Mouse (Mus musculus) hindbrain, postnatal 0 days (tissue): ENCODE data around the gene Snrnp70. TPM values are rescaled to one million over a fixed set of nuclear protein-coding genes. Genes with fewer than 3 reads are reported as not detected.

ENCODE experiments used
- ATAC-seq: fragments of 200-750 bp; cut with Nextera tagmentation; 2 replicates; pipeline ENCODE4 v1.8.0; 2017; ENCODE audit warnings: mild to moderate bottlenecking, moderate TSS enrichment, moderate library complexity
- DNase-seq: peaks from one replicate; pipeline ENCODE4 v3.0.0-alpha.2; 2015; ENCODE audit warnings: low spot score
- H3K27ac ChIP-seq: fragments of 300-500 bp; sonication (generic); 2 replicates; pipeline ENCODE4 v1.5.1; 2014; ENCODE audit warnings: mild to moderate bottlenecking
- H3K27me3 ChIP-seq: fragments of 300-500 bp; sonication (generic); 2 replicates; pipeline ENCODE4 v1.6.1; 2014; ENCODE audit warnings: low read length, mixed read lengths; ENCODE audit not compliant: insufficient read depth
- H3K36me3 ChIP-seq: fragments of 300-500 bp; sonication (generic); 2 replicates; pipeline ENCODE4 v1.6.1; 2014; ENCODE audit warnings: low read length, mixed read lengths; ENCODE audit not compliant: insufficient read depth
- H3K4me1 ChIP-seq: fragments of 300-500 bp; sonication (generic); 2 replicates; pipeline ENCODE4 v1.6.1; 2014; ENCODE audit warnings: antibody characterized with exemption, low read length, mixed read lengths; ENCODE audit not compliant: insufficient read depth
- H3K4me2 ChIP-seq: fragments of 300-500 bp; sonication (generic); 2 replicates; pipeline ENCODE4 v1.6.1; 2014; ENCODE audit warnings: low read depth, mild to moderate bottlenecking, low read length, moderate library complexity, mixed read lengths
- H3K4me3 ChIP-seq: fragments of 300-500 bp; sonication (generic); 2 replicates; pipeline ENCODE4 v1.5.1; 2014; ENCODE audit warnings: low read length
- H3K9ac ChIP-seq: fragments of 300-500 bp; sonication (generic); replicated peaks from 2 replicates; pipeline ENCODE4 v1.6.1; 2014; ENCODE audit warnings: mild to moderate bottlenecking, low read length, moderate library complexity, mixed read lengths
- H3K9me3 ChIP-seq: fragments of 300-500 bp; sonication (generic); 2 replicates; pipeline ENCODE4 v1.6.1; 2016; ENCODE audit warnings: low read length, mixed read lengths
- CTCF ChIP-seq: IDR thresholded peaks from 2 replicates; pipeline ENCODE4 v1.5.1; 2016; ENCODE audit warnings: antibody characterized with exemption, control low read depth, low read depth
- WGBS: fragments of 180-500 bp; shearing (Covaris S2); extraction: QIAGEN DNeasy Blood & Tissue Kit; methylation state at CpG from one replicate; pipeline ENCODE4 v1.1.7; 2014; 5-methylcytosine and 5-hydroxymethylcytosine counted together
- polyA plus RNA-seq: library from polyadenylated mRNA; unstranded; fragments of >200 nt; fragmentation: Nextera tagmentation; extraction: Ambion mirVana; gene quantifications from 2 replicates; pipeline ENCODE4 v1.2.1, GENCODE M21; 2015
- total RNA-seq: library from RNA; depleted of rRNA; stranded (reverse); fragments of >200 nt; gene quantifications from 2 replicates; pipeline ENCODE4 v1.2.3, GENCODE M21; 2014; rRNA removed

The Snrnp70 gene
- total and polyA plus RNA-seq, 2 experiments from 2014 or later = 145 to 228 TPM

DNA sequence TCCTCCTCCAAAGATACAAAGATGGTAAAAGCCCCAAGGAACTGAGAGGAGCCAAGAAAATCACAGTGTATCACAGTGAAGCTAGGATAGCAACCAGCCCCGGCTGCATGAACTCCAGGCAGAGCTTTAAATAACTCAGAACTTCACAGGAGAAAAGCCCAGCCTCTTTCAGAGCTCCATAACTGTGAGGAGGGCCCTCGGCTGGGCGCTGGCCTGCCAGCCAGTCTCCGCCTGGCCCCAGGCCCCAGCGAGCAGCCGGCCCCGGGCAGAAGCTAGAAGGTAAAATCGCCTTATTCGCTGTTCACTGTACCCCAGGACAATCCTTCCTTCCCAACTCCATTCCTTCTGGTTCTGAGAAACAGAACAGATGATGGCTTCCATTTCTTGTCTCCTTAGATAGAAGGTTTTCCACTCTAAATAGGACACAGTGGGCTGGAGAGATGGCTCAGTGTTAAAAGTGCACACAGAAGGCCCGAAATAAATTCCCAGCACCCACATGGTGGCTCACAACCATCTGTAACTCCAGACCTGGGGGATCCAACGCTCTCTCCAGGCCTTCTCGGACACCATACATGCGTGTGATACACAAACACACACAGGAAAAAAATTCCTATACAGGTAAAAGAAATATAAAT is 66.6 kb downstream of the Snrnp70 start:
- H3K4me1 ChIP-seq = peaks cover 5% of the 10 kb centered on the region; the same call in 1 of the 2 replicates
- H3K9ac ChIP-seq = no peak overlapping the region
- 82% methylated on average over 13 of the region's 13 CpGs for WGBS

More for the DNA sequence above, 66.6 kb downstream of the Snrnp70 start:
- H3K9me3 ChIP-seq = no peaks in the 10 kb centered on the region
- H3K27me3 ChIP-seq = no peaks in the 10 kb centered on the region
- DNase-seq (no peak), ATAC-seq (no peak)
- H3K4me2 ChIP-seq = no peak overlapping the region
- TF ChIP-seq CTCF = no peak
- no peak overlapping the region for H3K27ac ChIP-seq
- H3K4me3 ChIP-seq = no peak overlapping the region
- no peaks in the 10 kb centered on the region; the same call in 1 of the 2 replicates for H3K36me3 ChIP-seq

Other genes with a start within 250 kb of the Snrnp70 start
Only the 30 nearest of the 35 such genes appear.
- gene Gfy, start 216.2 kb downstream of the Snrnp70 start, total RNA-seq = 0.36 TPM in 1 of 2 replicates, not detected in the other
- gene Gfy, start 216.2 kb downstream of the Snrnp70 start, polyA plus RNA-seq = not detected in 2 replicates
- not detected in 2 replicates for gene Pth2, start 214.7 kb downstream of the Snrnp70 start, total RNA-seq
- gene Pth2, start 214.7 kb downstream of the Snrnp70 start, polyA plus RNA-seq = 1.1 and 2.1 TPM in 2 replicates
- gene Ccdc155, start 190.8 kb downstream of the Snrnp70 start, total RNA-seq = 0.10 TPM in 1 of 2 replicates, not detected in the other
- gene Ccdc155, start 190.8 kb downstream of the Snrnp70 start, polyA plus RNA-seq = 0.46 and 0.55 TPM in 2 replicates
- gene Dkkl1, start 183.6 kb downstream of the Snrnp70 start, total RNA-seq = 15.7 and 18.3 TPM in 2 replicates
- 24.0 and 25.4 TPM in 2 replicates for gene Dkkl1, start 183.6 kb downstream of the Snrnp70 start, polyA plus RNA-seq
- gene Tead2, start 180.0 kb downstream of the Snrnp70 start, total RNA-seq = 58.0 and 73.6 TPM in 2 replicates
- 36.0 and 37.3 TPM in 2 replicates for gene Tead2, start 180.0 kb downstream of the Snrnp70 start, polyA plus RNA-seq
- 0.40 and 1.0 TPM in 2 replicates for gene Cd37, start 156.6 kb downstream of the Snrnp70 start, total RNA-seq
- gene Cd37, start 156.6 kb downstream of the Snrnp70 start, polyA plus RNA-seq = 2.2 and 2.4 TPM in 2 replicates
- gene Slc6a16, start 154.7 kb downstream of the Snrnp70 start, total RNA-seq = 1.3 and 1.8 TPM in 2 replicates
- gene Slc6a16, start 154.7 kb downstream of the Snrnp70 start, polyA plus RNA-seq = 2.0 and 2.1 TPM in 2 replicates
- not detected in 2 replicates for gene Slc6a21, start 118.2 kb downstream of the Snrnp70 start, total RNA-seq
- not detected in 2 replicates for gene Slc6a21, start 118.2 kb downstream of the Snrnp70 start, polyA plus RNA-seq
- 29.5 and 35.7 TPM in 2 replicates for gene Trpm4, start 62.0 kb downstream of the Snrnp70 start, total RNA-seq
- gene Trpm4, start 62.0 kb downstream of the Snrnp70 start, polyA plus RNA-seq = 11.2 and 13.0 TPM in 2 replicates
- 0.26 and 0.72 TPM in 2 replicates for gene Hrc, start 60.5 kb downstream of the Snrnp70 start, total RNA-seq
- 0.16 and 0.34 TPM in 2 replicates for gene Hrc, start 60.5 kb downstream of the Snrnp70 start, polyA plus RNA-seq
- 91.9 and 107 TPM in 2 replicates for gene Ppfia3, start 28.7 kb downstream of the Snrnp70 start, total RNA-seq
- 25.5 and 26.7 TPM in 2 replicates for gene Ppfia3, start 28.7 kb downstream of the Snrnp70 start, polyA plus RNA-seq
- 87.4 and 94.2 TPM in 2 replicates for gene Lin7b, start 25.2 kb downstream of the Snrnp70 start, total RNA-seq
- 69.3 and 76.1 TPM in 2 replicates for gene Lin7b, start 25.2 kb downstream of the Snrnp70 start, polyA plus RNA-seq
- 0.52 TPM in 1 of 2 replicates, not detected in the other for gene Kcna7, start 9.9 kb upstream of the Snrnp70 start, total RNA-seq
- not detected in 2 replicates for gene Kcna7, start 9.9 kb upstream of the Snrnp70 start, polyA plus RNA-seq
- 0.16 TPM in 1 of 2 replicates, not detected in the other for gene Ntf5, start 18.0 kb upstream of the Snrnp70 start, total RNA-seq
- 0.14 and 0.16 TPM in 2 replicates for gene Ntf5, start 18.0 kb upstream of the Snrnp70 start, polyA plus RNA-seq
- gene Lhb, start 25.1 kb upstream of the Snrnp70 start, total RNA-seq = 1.3 TPM in 1 of 2 replicates, not detected in the other
- gene Lhb, start 25.1 kb upstream of the Snrnp70 start, polyA plus RNA-seq = 0.60 and 0.74 TPM in 2 replicates
- 21.1 and 22.4 TPM in 2 replicates for gene Gys1, start 39.1 kb upstream of the Snrnp70 start, total RNA-seq
- 16.1 and 16.4 TPM in 2 replicates for gene Gys1, start 39.1 kb upstream of the Snrnp70 start, polyA plus RNA-seq
- 147 and 161 TPM in 2 replicates for gene Ruvbl2, start 42.4 kb upstream of the Snrnp70 start, total RNA-seq
- gene Ruvbl2, start 42.4 kb upstream of the Snrnp70 start, polyA plus RNA-seq = 82.9 and 88.9 TPM in 2 replicates
- gene Ftl1, start 64.1 kb upstream of the Snrnp70 start, total RNA-seq = 2,068 and 2,255 TPM in 2 replicates
- gene Ftl1, start 64.1 kb upstream of the Snrnp70 start, polyA plus RNA-seq = 4,654 and 4,668 TPM in 2 replicates
- gene Bax, start 71.2 kb upstream of the Snrnp70 start, total RNA-seq = 117 and 131 TPM in 2 replicates
- 253 and 264 TPM in 2 replicates for gene Bax, start 71.2 kb upstream of the Snrnp70 start, polyA plus RNA-seq
- gene Tulp2, start 86.1 kb upstream of the Snrnp70 start, total RNA-seq = 0.21 TPM in 1 of 2 replicates, not detected in the other
- gene Tulp2, start 86.1 kb upstream of the Snrnp70 start, polyA plus RNA-seq = 0.21 and 0.57 TPM in 2 replicates
- gene Gm45808, start 91.1 kb upstream of the Snrnp70 start, total RNA-seq = not detected in 2 replicates
- not detected in 2 replicates for gene Gm45808, start 91.1 kb upstream of the Snrnp70 start, polyA plus RNA-seq
- gene Dhdh, start 93.1 kb upstream of the Snrnp70 start, total RNA-seq = 4.3 and 4.7 TPM in 2 replicates
- 5.9 and 6.2 TPM in 2 replicates for gene Dhdh, start 93.1 kb upstream of the Snrnp70 start, polyA plus RNA-seq
- gene Nucb1, start 114.7 kb upstream of the Snrnp70 start, total RNA-seq = 91.6 and 93.7 TPM in 2 replicates
- 133 and 144 TPM in 2 replicates for gene Nucb1, start 114.7 kb upstream of the Snrnp70 start, polyA plus RNA-seq
- 19.2 and 19.8 TPM in 2 replicates for gene Ppp1r15a, start 130.5 kb upstream of the Snrnp70 start, total RNA-seq
- 21.6 and 25.4 TPM in 2 replicates for gene Ppp1r15a, start 130.5 kb upstream of the Snrnp70 start, polyA plus RNA-seq
- 2.4 and 2.8 TPM in 2 replicates for gene Plekha4, start 130.6 kb upstream of the Snrnp70 start, total RNA-seq
- gene Plekha4, start 130.6 kb upstream of the Snrnp70 start, polyA plus RNA-seq = 2.1 and 2.2 TPM in 2 replicates
- 0.68 TPM in 1 of 2 replicates, not detected in the other for gene Hsd17b14, start 159.2 kb upstream of the Snrnp70 start, total RNA-seq
- gene Hsd17b14, start 159.2 kb upstream of the Snrnp70 start, polyA plus RNA-seq = 0.54 and 0.89 TPM in 2 replicates
- gene Bcat2, start 174.4 kb upstream of the Snrnp70 start, total RNA-seq = 11.1 and 17.8 TPM in 2 replicates
- gene Bcat2, start 174.4 kb upstream of the Snrnp70 start, polyA plus RNA-seq = 19.0 and 19.6 TPM in 2 replicates
- not detected in 2 replicates for gene Fgf21, start 219.7 kb upstream of the Snrnp70 start, total RNA-seq
- not detected in 2 replicates for gene Fgf21, start 219.7 kb upstream of the Snrnp70 start, polyA plus RNA-seq
- 0.18 TPM in 1 of 2 replicates, not detected in the other for gene Fut1, start 221.5 kb upstream of the Snrnp70 start, total RNA-seq
- gene Fut1, start 221.5 kb upstream of the Snrnp70 start, polyA plus RNA-seq = not detected in 2 replicates
- gene Izumo1, start 226.1 kb upstream of the Snrnp70 start, total RNA-seq = 0.10 and 0.54 TPM in 2 replicates
- 0.10 TPM in 1 of 2 replicates, not detected in the other for gene Izumo1, start 226.1 kb upstream of the Snrnp70 start, polyA plus RNA-seq